25 mouse cellular contexts compared by ENCODE assay signal in the genomic region with DNA sequence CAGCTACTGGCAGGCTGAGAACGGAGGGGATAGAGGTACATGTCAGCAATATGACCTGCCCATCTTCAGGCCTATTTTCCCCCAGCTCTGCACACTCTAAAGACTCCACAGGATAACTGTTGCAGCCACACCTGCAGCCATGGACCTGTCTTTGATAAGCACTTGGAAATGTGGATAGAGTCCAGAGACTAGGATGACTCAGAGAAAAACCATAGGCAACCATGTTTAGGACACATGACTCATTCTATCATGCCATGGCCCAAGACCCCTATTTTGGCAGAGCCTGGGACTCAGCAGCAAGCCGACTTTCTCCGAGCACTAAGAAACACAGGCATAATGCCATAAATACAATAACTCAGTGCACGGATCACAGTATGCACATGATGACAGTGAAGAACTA. TPM values are rescaled to one million over a fixed set of nuclear protein-coding genes. Genes with fewer than 3 reads are reported as not detected.
DNase-seq lines count a peak whose midpoint lies in the region; ATAC-seq and TF ChIP-seq lines count a peak whose summit lies in the region.
"Had no signal": no experiment of that assay in that cellular context is flagged by ENCODE, and none has a peak within 500 bp of the region (broad histone marks: within the 10 kb centered on the region; RNA-seq: fewer than 3 reads in every experiment).

No protein-coding gene starts in this region.

- peaks cover 39% of the 10 kb centered on the region for H3K4me1 ChIP-seq in forebrain, embryonic 15.5 days
- peaks cover 24% of the 10 kb centered on the region for H3K4me1 ChIP-seq in forebrain, embryonic 12.5 days
- peaks cover 21% of the 10 kb centered on the region for H3K4me1 ChIP-seq in liver, postnatal 0 days (ENCODE audit: insufficient read depth)
- 0 out of 2 replicates have a peak, but pooled peaks cover 3% of the 10 kb centered on the region for H3K4me1 ChIP-seq in liver, embryonic 11.5 days (replicated peaks; ENCODE audit: control insufficient read depth, insufficient read depth, low read length)
- H3K4me1 ChIP-seq in small intestine, adult 2 months (ENCODE audit: control insufficient read depth, insufficient read depth, insufficient read length, low read length) = peaks cover 65% of the 10 kb centered on the region
- H3K4me1 ChIP-seq in heart, adult 2 months (ENCODE audit: control insufficient read depth, insufficient read depth, low read length) = peaks cover 2% of the 10 kb centered on the region
- H3K4me1 ChIP-seq: embryonic facial prominence, embryonic 15.5 days had no signal

- WGBS in forebrain, embryonic 15.5 days = 87% methylated on average over 4 of the region's 4 CpGs
- WGBS in forebrain, embryonic 12.5 days = 92% methylated on average over 4 of the region's 4 CpGs
- 83% methylated on average over 4 of the region's 4 CpGs for WGBS in liver, postnatal 0 days (ENCODE audit: insufficient replicate concordance)
- 89% methylated on average over 4 of the region's 4 CpGs for WGBS in liver, embryonic 11.5 days
- WGBS in small intestine, adult 2 months = 92% methylated on average over 4 of the region's 4 CpGs
- 89% methylated on average over 4 of the region's 4 CpGs for WGBS in heart, adult 2 months

- TF ChIP-seq CTCF in liver, postnatal 0 days (IDR thresholded peaks at IDR 0.05; ENCODE audit: low read depth) = no peak
- no peak for TF ChIP-seq CTCF in small intestine, adult 2 months (IDR thresholded peaks at IDR 0.05; ENCODE audit: extremely low read depth, insufficient read length, insufficient replicate concordance, low read depth, low read length)
- TF ChIP-seq CTCF in heart, adult 2 months (IDR thresholded peaks at IDR 0.05) = no peak

- no peak for TF ChIP-seq EP300 in liver, postnatal 0 days (IDR thresholded peaks at IDR 0.05; ENCODE audit: low read depth)
- TF ChIP-seq EP300 in heart, adult 2 months (IDR thresholded peaks at IDR 0.05; ENCODE audit: insufficient read depth, low read depth, low read length) = no peak

- no peak for ATAC-seq in forebrain, embryonic 15.5 days (replicated peaks)
- ATAC-seq in forebrain, embryonic 12.5 days (ENCODE audit: low FRiP score) = no peak
- no peak for ATAC-seq in liver, postnatal 0 days
- no peak for ATAC-seq in liver, embryonic 11.5 days (replicated peaks; ENCODE audit: low FRiP score)
- ATAC-seq: CD4-positive, CD25-positive, alpha-beta regulatory T cell, adult 4 months had no signal

- H3K36me3 ChIP-seq in forebrain, embryonic 15.5 days = no peaks in the 10 kb centered on the region
- H3K36me3 ChIP-seq in forebrain, embryonic 12.5 days (replicated peaks) = 0 out of 2 replicates have a peak, but pooled peaks cover 5% of the 10 kb centered on the region
- H3K36me3 ChIP-seq in liver, postnatal 0 days (replicated peaks; ENCODE audit: insufficient read depth, low read length) = no peaks in the 10 kb centered on the region
- H3K36me3 ChIP-seq in liver, embryonic 11.5 days (ENCODE audit: control insufficient read depth, insufficient read depth, low read length) = no peaks in the 10 kb centered on the region
- H3K36me3 ChIP-seq in small intestine, adult 2 months (ENCODE audit: control insufficient read depth, insufficient read depth, low read length) = no peaks in the 10 kb centered on the region; the same call in none of the 2 replicates
- H3K36me3 ChIP-seq in heart, adult 2 months (ENCODE audit: control insufficient read depth, insufficient read depth, low read length) = no peaks in the 10 kb centered on the region
- H3K36me3 ChIP-seq: embryonic facial prominence, embryonic 15.5 days; forebrain, embryonic 10.5 days; heart, embryonic 10.5 days had no signal

- H3K4me2 ChIP-seq in forebrain, embryonic 15.5 days (replicated peaks) = no peak overlapping the region
- H3K4me2 ChIP-seq in forebrain, embryonic 12.5 days = no peak overlapping the region
- H3K4me2 ChIP-seq in liver, postnatal 0 days (ENCODE audit: low read depth, low read length) = no peak overlapping the region
- H3K4me2 ChIP-seq in liver, embryonic 11.5 days = no peak overlapping the region
- H3K4me2 ChIP-seq: embryonic facial prominence, embryonic 15.5 days; hindbrain, embryonic 12.5 days had no signal

- H3K9me3 ChIP-seq in forebrain, embryonic 15.5 days = no peaks in the 10 kb centered on the region
- H3K9me3 ChIP-seq in forebrain, embryonic 12.5 days = no peaks in the 10 kb centered on the region
- no peaks in the 10 kb centered on the region for H3K9me3 ChIP-seq in liver, postnatal 0 days (ENCODE audit: low read length)
- no peaks in the 10 kb centered on the region for H3K9me3 ChIP-seq in liver, embryonic 11.5 days (ENCODE audit: control insufficient read depth, low read length)
- H3K9me3 ChIP-seq: embryonic facial prominence, embryonic 15.5 days; forebrain, embryonic 10.5 days; G1E; heart, embryonic 10.5 days; hindbrain, embryonic 12.5 days had no signal

- TF ChIP-seq POLR2A in small intestine, adult 2 months (IDR thresholded peaks at IDR 0.05; ENCODE audit: low read depth, low read length) = no peak
- no peak for TF ChIP-seq POLR2A in heart, adult 2 months (IDR thresholded peaks at IDR 0.05; ENCODE audit: insufficient read depth, low read depth, low read length)

- intact Hi-C loops in heart, adult 2 months (cut with DNase I) = no loop called here

- H3K4me3 ChIP-seq in forebrain, embryonic 15.5 days = no peak overlapping the region
- no peak overlapping the region for H3K4me3 ChIP-seq in forebrain, embryonic 12.5 days (replicated peaks)
- no peak overlapping the region for H3K4me3 ChIP-seq in liver, postnatal 0 days (ENCODE audit: low read depth, low read length)
- H3K4me3 ChIP-seq in liver, embryonic 11.5 days (ENCODE audit: low read depth, low read length) = no peak overlapping the region
- no peak overlapping the region for H3K4me3 ChIP-seq in small intestine, adult 2 months (ENCODE audit: low read depth, low read length)
- no peak overlapping the region for H3K4me3 ChIP-seq in heart, adult 2 months
- H3K4me3 ChIP-seq: embryonic facial prominence, embryonic 15.5 days; erythroblast, embryonic 14.5 days; forebrain, embryonic 10.5 days; gastrocnemius, adult 2 months; heart, embryonic 10.5 days; hindbrain, embryonic 12.5 days had no signal

- peak overlapping the region; percentile 69; the same call in 1 of the 2 replicates for H3K27ac ChIP-seq in forebrain, embryonic 15.5 days (replicated peaks)
- H3K27ac ChIP-seq in forebrain, embryonic 12.5 days = no peak overlapping the region
- H3K27ac ChIP-seq in liver, postnatal 0 days (ENCODE audit: low read depth) = 0 out of 2 replicates have a peak overlapping the region, but pooled peaks have one; percentile 11
- no peak overlapping the region for H3K27ac ChIP-seq in liver, embryonic 11.5 days (ENCODE audit: low read depth, low read length)
- H3K27ac ChIP-seq in small intestine, adult 2 months (ENCODE audit: insufficient read depth, low read depth, low read length) = peak overlapping the region; percentile 79
- no peak overlapping the region for H3K27ac ChIP-seq in heart, adult 2 months
- H3K27ac ChIP-seq: embryonic facial prominence, embryonic 15.5 days; forebrain, embryonic 10.5 days; heart, embryonic 10.5 days had no signal

- no peaks in the 10 kb centered on the region; the same call in 1 of the 2 replicates for H3K79me2 ChIP-seq in heart, adult 2 months (replicated peaks; ENCODE audit: control insufficient read depth, insufficient read depth, low read length)

- H3K27me3 ChIP-seq in forebrain, embryonic 15.5 days = no peaks in the 10 kb centered on the region
- 0 out of 2 replicates have a peak, but pooled peaks cover 3% of the 10 kb centered on the region for H3K27me3 ChIP-seq in forebrain, embryonic 12.5 days
- no peaks in the 10 kb centered on the region for H3K27me3 ChIP-seq in liver, postnatal 0 days (ENCODE audit: insufficient read depth, low read length)
- no peaks in the 10 kb centered on the region for H3K27me3 ChIP-seq in liver, embryonic 11.5 days (replicated peaks; ENCODE audit: control insufficient read depth, insufficient read depth, low read length)
- H3K27me3 ChIP-seq in small intestine, adult 2 months (ENCODE audit: control insufficient read depth, insufficient read depth, low read length) = no peaks in the 10 kb centered on the region
- H3K27me3 ChIP-seq in heart, adult 2 months (ENCODE audit: control insufficient read depth, insufficient read depth, low read length) = no peaks in the 10 kb centered on the region
- H3K27me3 ChIP-seq: embryonic facial prominence, embryonic 15.5 days; hindbrain, embryonic 12.5 days had no signal

- DNase-seq in liver, postnatal 0 days = no peak
- DNase-seq in liver, embryonic 11.5 days (ENCODE audit: low spot score) = no peak
- peak; percentile 63 for DNase-seq in NIH3T3 (ENCODE audit: low read depth)
- no peak for DNase-seq in gastrocnemius, postnatal 4 days (ENCODE audit: low spot score in 2 of 2)
- DNase-seq in heart, adult 2 months = no peak
- DNase-seq: adrenal gland, postnatal 10 days; B cell, adult 2 months; cerebellum, adult 11 months; cerebellum, adult 8-10 months; embryo, embryonic 11 days; gastrocnemius, adult 2 months; gastrocnemius, postnatal 25 days; heart, adult 11 months; heart, postnatal 10 days; heart, postnatal 4 days had no signal

- no peak overlapping the region for H3K9ac ChIP-seq in forebrain, embryonic 15.5 days (replicated peaks)
- no peak overlapping the region for H3K9ac ChIP-seq in forebrain, embryonic 12.5 days
- H3K9ac ChIP-seq in liver, postnatal 0 days (replicated peaks) = no peak overlapping the region
- no peak overlapping the region for H3K9ac ChIP-seq in liver, embryonic 11.5 days (ENCODE audit: low read depth, low read length)
- H3K9ac ChIP-seq in heart, adult 2 months (ENCODE audit: low read depth, low read length) = no peak overlapping the region
- H3K9ac ChIP-seq: embryonic facial prominence, embryonic 15.5 days; hindbrain, embryonic 12.5 days had no signal

RNA-seq across cellular contexts. Expression of a gene that starts 6.6 kb away (rescaled TPM):
- polyA plus RNA-seq in forebrain, embryonic 15.5 days (2015; fragmentation: Nextera tagmentation; extraction: Ambion mirVana) = 39.1 and 40.5 TPM in 2 replicates
- 23.8 and 28.7 TPM in 2 replicates for polyA plus RNA-seq in forebrain, embryonic 12.5 days (2016; fragmentation: Nextera tagmentation; extraction: Ambion mirVana)
- polyA plus RNA-seq in liver, postnatal 0 days (2015; fragmentation: Nextera tagmentation; extraction: Ambion mirVana) = 0.51 and 0.83 TPM in 2 replicates
- polyA plus RNA-seq in liver, embryonic 11.5 days (2014; fragmentation: Nextera tagmentation; extraction: Ambion mirVana) = 2.7 and 3.0 TPM in 2 replicates
- 4.5 and 9.5 TPM in 2 replicates for polyA plus RNA-seq in small intestine, adult 2 months (2012; rRNA removed)
- 1 to 10 TPM; 5.5 to 5.8 TPM for total RNA-seq in gastrocnemius, postnatal 4 days (2021)
- total RNA-seq in heart, adult 2 months (2021) = 1 to 10 TPM; 4.9 to 5.3 TPM
- polyA plus RNA-seq in heart, adult 2 months (2012; rRNA removed) = 3.8 and 5.2 TPM in 2 replicates
- polyA plus RNA-seq: erythroblast, embryonic 14.5 days had no signal

Comparison
In these comparisons a context has a peak if more than half of its experiments do, and no peak if none do; other contexts are left out.
1. H3K27ac ChIP-seq: peak in forebrain, embryonic 15.5 days (single experiment), liver, postnatal 0 days (single experiment) and small intestine, adult 2 months (single experiment); none in forebrain, embryonic 12.5 days (single experiment), liver, embryonic 11.5 days (single experiment) and heart, adult 2 months (single experiment).